Mouse (Mus musculus): ENCODE data around the gene Wdfy4. TPM values are rescaled to one million over a fixed set of nuclear protein-coding genes. Genes with fewer than 3 reads are reported as not detected.
A peak's percentile ranks its signal among the peaks of the same experiment; 100 is the strongest.

The Wdfy4 gene
- polyA plus RNA-seq, 1 experiment from 2014 or later = 0.22 TPM

- H3K9me3 ChIP-seq (replicated peaks) = no peaks in the 10 kb centered on the region
- 80% methylated on average over 4 of the region's 4 CpGs for WGBS
Measured at GRCm38 (mm10) chr14:32986659-32987058, 198.6 kb downstream of the Wdfy4 start.

DNA sequence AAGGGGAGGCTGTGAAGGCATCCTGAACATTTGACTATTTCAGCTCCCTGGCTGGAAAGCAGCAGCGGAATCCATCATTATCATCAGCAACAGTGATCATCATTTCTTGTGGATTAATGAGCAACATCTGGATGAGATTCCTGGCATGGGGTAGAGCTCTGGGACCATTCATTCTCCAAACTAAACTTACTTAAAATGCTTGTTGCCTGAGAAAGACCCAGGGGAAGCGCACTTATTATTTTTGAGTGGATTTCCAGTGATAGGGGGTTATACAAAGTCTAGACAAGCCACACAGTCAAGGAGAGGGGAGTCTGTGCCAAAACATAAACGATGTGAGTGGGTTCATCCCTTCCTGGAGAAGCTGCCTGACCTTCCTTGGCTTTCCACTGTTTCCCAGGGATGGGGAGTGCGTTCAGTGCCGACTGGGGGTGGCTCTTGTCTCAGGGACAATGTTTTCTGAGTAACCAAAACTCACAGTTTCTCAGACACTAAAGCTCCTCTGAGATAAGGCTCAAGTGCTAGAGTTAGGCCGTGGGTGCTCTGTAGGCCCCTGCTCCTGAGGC is 201.1 kb downstream of the Wdfy4 start:
- H3K4me1 ChIP-seq (replicated peaks) = peaks cover 12% of the 10 kb centered on the region
- no peaks in the 10 kb centered on the region for H3K27me3 ChIP-seq (replicated peaks)
- H3K36me3 ChIP-seq = no peaks in the 10 kb centered on the region
- 39% methylated on average over 6 of the region's 6 CpGs for WGBS
- no peak overlapping the region for H3K4me3 ChIP-seq
- no peak for ATAC-seq (ENCODE audit: insufficient number of reproducible peaks, low FRiP score)
- H3K9me3 ChIP-seq (replicated peaks) = no peaks in the 10 kb centered on the region
- no peak overlapping the region for H3K4me2 ChIP-seq
- H3K27ac ChIP-seq (ENCODE audit: poor library complexity, severe bottlenecking) = no peak overlapping the region
- no peak overlapping the region for H3K9ac ChIP-seq

More at GRCm38 (mm10) chr14:32986659-32987058, 198.6 kb downstream of the Wdfy4 start:
- Histone ChIP-seq H3K36me3 (no peaks in the 10 kb centered on the region), H3K4me1 (replicated peaks) (peaks cover 12% of the 10 kb centered on the region), H3K27ac (ENCODE audit: poor library complexity, severe bottlenecking) (no peak overlapping the region), H3K4me2 (no peak overlapping the region), H3K27me3 (replicated peaks) (no peaks in the 10 kb centered on the region), H3K4me3 (no peak overlapping the region), H3K9ac (no peak overlapping the region)
- ATAC-seq (ENCODE audit: insufficient number of reproducible peaks, low FRiP score) = no peak

GRCm38 (mm10) chr14:32970700-32971099 is 214.6 kb downstream of the Wdfy4 start:
- 80% methylated on average over 9 of the region's 9 CpGs for WGBS
- no peak overlapping the region for H3K4me3 ChIP-seq
- H3K9ac ChIP-seq = no peak overlapping the region
- H3K4me2 ChIP-seq = no peak overlapping the region
- H3K27ac ChIP-seq (ENCODE audit: poor library complexity, severe bottlenecking) = no peak overlapping the region
- peaks cover 4% of the 10 kb centered on the region; the same call in 1 of the 2 replicates for H3K27me3 ChIP-seq (replicated peaks)
- H3K4me1 ChIP-seq (replicated peaks) = no peaks in the 10 kb centered on the region
- H3K9me3 ChIP-seq (replicated peaks) = no peaks in the 10 kb centered on the region
- no peak for ATAC-seq (ENCODE audit: insufficient number of reproducible peaks, low FRiP score)
- H3K36me3 ChIP-seq = no peaks in the 10 kb centered on the region

- H3K4me1 ChIP-seq (replicated peaks) = peaks cover 14% of the 10 kb centered on the region
- H3K9ac ChIP-seq = no peak overlapping the region
- H3K36me3 ChIP-seq = no peaks in the 10 kb centered on the region
- H3K4me2 ChIP-seq = no peak overlapping the region
- no peak for ATAC-seq (ENCODE audit: insufficient number of reproducible peaks, low FRiP score)
- no peaks in the 10 kb centered on the region for H3K9me3 ChIP-seq (replicated peaks)
- 74% methylated on average over 10 of the region's 10 CpGs for WGBS
- no peaks in the 10 kb centered on the region for H3K27me3 ChIP-seq (replicated peaks)
- no peak overlapping the region for H3K4me3 ChIP-seq
- no peak overlapping the region for H3K27ac ChIP-seq (ENCODE audit: poor library complexity, severe bottlenecking)
Measured at GRCm38 (mm10) chr14:32964742-32965141, 220.6 kb downstream of the Wdfy4 start.

GRCm38 (mm10) chr14:32960481-32960880 is 224.8 kb downstream of the Wdfy4 start:
- Histone ChIP-seq H3K9me3 (replicated peaks) (no peaks in the 10 kb centered on the region), H3K4me3 (no peak overlapping the region), H3K9ac (no peak overlapping the region), H3K4me2 (no peak overlapping the region), H3K4me1 (replicated peaks) (peaks cover 47% of the 10 kb centered on the region), H3K36me3 (no peaks in the 10 kb centered on the region), H3K27ac (ENCODE audit: poor library complexity, severe bottlenecking) (no peak overlapping the region), H3K27me3 (replicated peaks) (no peaks in the 10 kb centered on the region)
- 39% methylated on average over 5 of the region's 5 CpGs for WGBS
- no peak for ATAC-seq (ENCODE audit: insufficient number of reproducible peaks, low FRiP score)

- H3K27ac ChIP-seq (ENCODE audit: poor library complexity, severe bottlenecking) = peak overlapping the region; percentile 32; the same call in 1 of the 2 replicates
- H3K9ac ChIP-seq = no peak overlapping the region
- no peaks in the 10 kb centered on the region for H3K36me3 ChIP-seq
- ATAC-seq (ENCODE audit: insufficient number of reproducible peaks, low FRiP score) = no peak; the same call in 1 of the 2 replicates
- H3K4me2 ChIP-seq = no peak overlapping the region
- 38% methylated on average over 8 of the region's 8 CpGs for WGBS
- H3K4me3 ChIP-seq = no peak overlapping the region
- no peaks in the 10 kb centered on the region for H3K9me3 ChIP-seq (replicated peaks)
- peaks cover 47% of the 10 kb centered on the region for H3K4me1 ChIP-seq (replicated peaks)
- no peaks in the 10 kb centered on the region for H3K27me3 ChIP-seq (replicated peaks)
Measured at GRCm38 (mm10) chr14:32958671-32959070, 226.6 kb downstream of the Wdfy4 start.

DNA sequence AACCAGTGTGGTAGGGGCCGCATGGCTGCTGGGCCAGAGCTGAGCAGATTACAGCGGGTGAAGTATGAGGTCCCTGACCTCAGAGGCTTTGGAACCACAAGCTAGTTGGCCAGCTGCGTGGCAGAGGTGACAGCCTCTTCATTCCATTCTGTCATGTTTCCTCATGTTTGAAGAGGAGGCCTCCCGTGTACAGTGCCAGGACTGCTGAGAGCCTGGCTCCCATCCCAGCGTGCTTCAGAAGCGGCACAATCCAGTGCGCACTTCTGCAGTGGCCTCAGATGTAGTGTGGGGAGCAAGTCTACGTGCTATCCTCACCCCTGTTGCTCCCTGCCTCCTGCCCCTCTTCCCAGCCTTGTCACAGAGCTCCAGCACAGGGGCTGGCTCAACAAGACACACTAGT is 228.8 kb downstream of the Wdfy4 start:
- peaks cover 38% of the 10 kb centered on the region for H3K4me1 ChIP-seq (replicated peaks)
- H3K36me3 ChIP-seq = no peaks in the 10 kb centered on the region
- 0 out of 2 replicates have a peak, but pooled peaks cover 6% of the 10 kb centered on the region for H3K27me3 ChIP-seq (replicated peaks)
- peak overlapping the region; percentile 45 for H3K27ac ChIP-seq (ENCODE audit: poor library complexity, severe bottlenecking)
- WGBS = 34% methylated on average over 8 of the region's 8 CpGs
- H3K9ac ChIP-seq = no peak overlapping the region
- no peaks in the 10 kb centered on the region for H3K9me3 ChIP-seq (replicated peaks)
- H3K4me2 ChIP-seq = no peak overlapping the region
- no peak overlapping the region for H3K4me3 ChIP-seq
- peak; percentile 56 for ATAC-seq (ENCODE audit: insufficient number of reproducible peaks, low FRiP score)

DNA sequence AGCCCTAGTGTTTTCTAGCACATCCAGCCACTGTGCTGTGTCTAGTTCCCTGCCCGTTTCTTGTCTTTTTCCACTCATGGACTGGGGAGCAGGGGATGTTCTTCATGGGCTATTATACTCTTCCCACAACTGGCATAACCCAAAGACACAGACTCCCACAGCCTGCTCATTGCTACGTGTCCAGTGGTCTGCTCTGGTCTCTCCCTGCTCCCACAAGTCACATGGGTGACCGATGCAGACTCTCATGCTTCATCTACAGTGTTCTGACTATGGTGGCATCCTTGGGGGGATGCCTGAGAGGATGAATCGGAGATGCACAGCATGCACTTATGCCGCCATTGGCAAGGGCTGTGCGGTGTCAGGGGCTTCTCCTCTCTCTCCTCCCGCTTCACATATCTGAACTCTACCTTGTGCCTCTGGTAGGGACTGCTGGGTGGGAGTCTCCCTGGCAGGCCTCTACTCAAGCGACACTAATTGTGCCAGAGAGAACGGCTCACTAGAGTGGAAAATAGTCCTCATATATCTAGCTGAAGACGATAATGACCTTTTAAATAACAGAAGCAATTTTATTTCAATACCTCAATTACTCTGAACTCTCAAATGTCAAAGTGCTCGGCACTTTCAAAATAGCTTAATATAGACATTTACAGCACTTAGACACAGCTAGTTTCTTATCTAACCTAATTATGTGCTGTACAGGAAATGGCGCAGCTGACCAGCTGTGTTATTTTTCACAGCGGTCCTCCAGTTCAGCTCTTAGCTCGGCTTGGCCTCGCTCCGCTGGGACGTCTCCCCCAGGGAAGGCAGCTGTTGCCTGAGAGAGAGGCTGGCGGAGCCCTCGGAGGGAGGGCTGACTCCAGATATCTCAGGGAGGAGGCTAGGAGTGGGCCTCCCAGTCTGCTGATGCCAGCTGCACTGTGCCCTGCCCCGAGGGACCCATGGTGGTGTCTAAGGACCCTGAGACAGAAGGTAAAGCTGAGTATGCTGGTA is 234.7 kb downstream of the Wdfy4 start:
- H3K27ac ChIP-seq (ENCODE audit: poor library complexity, severe bottlenecking) = peak overlapping the region; percentile 45
- H3K4me2 ChIP-seq = peak overlapping the region; percentile 27
- peaks cover 11% of the 10 kb centered on the region for H3K4me1 ChIP-seq (replicated peaks)
- no peaks in the 10 kb centered on the region for H3K9me3 ChIP-seq (replicated peaks)
- no peaks in the 10 kb centered on the region for H3K36me3 ChIP-seq
- 0 out of 2 replicates have a peak, but pooled peaks cover 6% of the 10 kb centered on the region for H3K27me3 ChIP-seq (replicated peaks)
- no peak overlapping the region for H3K4me3 ChIP-seq
- WGBS = 47% methylated on average over 20 of the region's 20 CpGs
- ATAC-seq (ENCODE audit: insufficient number of reproducible peaks, low FRiP score) = 0 out of 2 replicates have a peak, but pooled peaks have one; percentile 34
- H3K9ac ChIP-seq = no peak overlapping the region

GRCm38 (mm10) chr14:32947512-32947911 is 237.8 kb downstream of the Wdfy4 start:
- Histone ChIP-seq H3K4me2 (no peak overlapping the region), H3K27me3 (replicated peaks) (0 out of 2 replicates have a peak, but pooled peaks cover 5% of the 10 kb centered on the region), H3K9ac (no peak overlapping the region), H3K4me3 (no peak overlapping the region), H3K27ac (ENCODE audit: poor library complexity, severe bottlenecking) (no peak overlapping the region), H3K36me3 (no peaks in the 10 kb centered on the region), H3K4me1 (replicated peaks) (peaks cover 11% of the 10 kb centered on the region), H3K9me3 (replicated peaks) (no peaks in the 10 kb centered on the region)
- no peak for ATAC-seq (ENCODE audit: insufficient number of reproducible peaks, low FRiP score)
- 87% methylated on average over 2 of the region's 2 CpGs for WGBS

DNA sequence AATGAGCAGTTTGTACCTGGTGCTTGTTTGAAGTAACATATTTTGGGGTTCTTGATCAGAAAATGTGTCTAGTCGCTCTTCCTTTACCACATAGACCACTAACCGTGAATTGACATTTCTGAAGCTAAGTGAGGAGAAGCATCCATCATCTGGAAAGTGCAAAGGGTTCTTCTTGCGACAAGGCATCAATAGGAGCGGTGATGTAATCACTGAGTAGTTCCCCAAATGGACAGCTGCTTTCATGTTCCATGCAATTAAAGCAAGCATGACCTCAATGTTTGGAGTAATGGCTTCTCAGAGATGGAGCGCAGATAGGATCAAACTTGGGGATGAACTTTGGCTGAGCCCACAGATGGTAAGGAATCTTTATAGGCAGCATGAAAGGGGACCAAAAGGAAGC is 246.1 kb downstream of the Wdfy4 start:
- no peaks in the 10 kb centered on the region for H3K36me3 ChIP-seq
- no peak overlapping the region for H3K4me2 ChIP-seq
- ATAC-seq (ENCODE audit: insufficient number of reproducible peaks, low FRiP score) = no peak
- no peaks in the 10 kb centered on the region for H3K27me3 ChIP-seq (replicated peaks)
- no peak overlapping the region for H3K27ac ChIP-seq (ENCODE audit: poor library complexity, severe bottlenecking)
- H3K9me3 ChIP-seq (replicated peaks) = no peaks in the 10 kb centered on the region
- H3K9ac ChIP-seq = no peak overlapping the region
- WGBS = 82% methylated on average over 5 of the region's 5 CpGs
- H3K4me3 ChIP-seq = no peak overlapping the region
- H3K4me1 ChIP-seq (replicated peaks) = no peaks in the 10 kb centered on the region

- no peak overlapping the region for H3K4me2 ChIP-seq
- WGBS = 73% methylated on average over 6 of the region's 6 CpGs
Measured at GRCm38 (mm10) chr14:32934064-32934463, 251.2 kb downstream of the Wdfy4 start.

More at GRCm38 (mm10) chr14:32934064-32934463, 251.2 kb downstream of the Wdfy4 start:
- H3K9me3 ChIP-seq (replicated peaks) = no peaks in the 10 kb centered on the region
- H3K27ac ChIP-seq (ENCODE audit: poor library complexity, severe bottlenecking) = no peak overlapping the region
- H3K27me3 ChIP-seq (replicated peaks) = no peaks in the 10 kb centered on the region
- 0 out of 2 replicates have a peak, but pooled peaks cover 5% of the 10 kb centered on the region for H3K36me3 ChIP-seq
- no peak overlapping the region for H3K9ac ChIP-seq
- no peak for ATAC-seq (ENCODE audit: insufficient number of reproducible peaks, low FRiP score)
- H3K4me1 ChIP-seq (replicated peaks) = no peaks in the 10 kb centered on the region
- no peak overlapping the region for H3K4me3 ChIP-seq
